Mouse (Mus musculus): ENCODE data around the gene Phldb2. TPM values are rescaled to one million over a fixed set of nuclear protein-coding genes. Genes with fewer than 3 reads are reported as not detected.
A peak's percentile ranks its signal among the peaks of the same experiment; 100 is the strongest.

The Phldb2 gene
- polyA plus RNA-seq, 1 experiment from 2014 or later = 90.1 TPM

DNA sequence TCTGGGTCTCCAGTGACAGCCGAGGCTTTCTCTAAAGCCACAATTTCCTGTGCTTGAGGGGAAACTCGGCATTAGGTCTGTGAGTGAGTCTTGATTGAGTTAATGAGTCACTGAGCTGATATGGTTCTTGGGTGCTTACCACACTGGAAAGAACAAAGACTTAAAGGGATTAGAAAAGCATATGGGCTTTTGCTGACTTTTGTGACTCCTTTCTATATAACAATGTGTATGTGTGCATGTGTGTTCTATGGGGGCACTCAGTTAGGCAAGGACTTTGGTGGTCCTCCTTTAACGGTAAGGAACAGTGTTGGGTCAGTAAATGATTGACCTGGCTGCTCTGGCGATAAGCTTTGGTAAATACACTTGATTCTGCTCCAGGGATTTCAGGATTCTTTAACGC lies 897 bp downstream of the Phldb2 start:
- H3K27me3 ChIP-seq (ENCODE audit: insufficient read depth, low read length) = no peaks in the 10 kb centered on the region
- peak overlapping the region; percentile 33 for H3K4me3 ChIP-seq (ENCODE audit: low read length)
- 0 out of 2 replicates have a peak, but pooled peaks cover 2% of the 10 kb centered on the region for H3K36me3 ChIP-seq (ENCODE audit: insufficient read depth, low read length)
- WGBS = 34% methylated on average over 5 of the region's 5 CpGs
- peak overlapping the region; percentile 46 for H3K4me2 ChIP-seq (replicated peaks; ENCODE audit: low read depth, low read length)
- 0 out of 2 replicates have a peak, but pooled peaks cover 6% of the 10 kb centered on the region for H3K4me1 ChIP-seq (ENCODE audit: insufficient read depth, low read length)
- no peaks in the 10 kb centered on the region for H3K9me3 ChIP-seq (ENCODE audit: low read length)
- peak overlapping the region; percentile 96 for H3K27ac ChIP-seq (ENCODE audit: low read length)
- ATAC-seq (ENCODE audit: low FRiP score, low TSS enrichment) = peak; percentile 90
- no peak overlapping the region for H3K9ac ChIP-seq (replicated peaks; ENCODE audit: low read length)

DNA sequence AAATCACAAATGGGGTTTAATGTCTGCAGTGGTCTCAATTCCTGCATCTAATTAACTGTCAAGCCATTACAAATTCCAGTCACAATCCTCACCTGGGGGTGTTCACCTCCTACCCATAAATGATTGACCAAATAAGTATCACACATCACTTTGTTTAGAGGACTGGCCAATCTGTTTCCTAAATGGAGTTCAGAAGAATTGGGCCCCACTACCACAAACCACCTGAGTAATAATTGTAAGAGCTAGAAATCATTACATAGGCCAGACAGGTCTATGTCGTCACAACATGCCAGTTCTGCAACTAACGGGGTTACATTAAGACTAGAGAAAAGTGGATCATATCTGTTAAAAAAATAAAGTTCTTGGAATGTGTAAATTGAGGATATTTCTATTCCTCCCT lies 1.4 kb downstream of the Phldb2 start:
- no peak overlapping the region for H3K9ac ChIP-seq (replicated peaks; ENCODE audit: low read length)
- WGBS = 58% methylated on average over 2 of the region's 2 CpGs
- H3K4me1 ChIP-seq (ENCODE audit: insufficient read depth, low read length) = 0 out of 2 replicates have a peak, but pooled peaks cover 6% of the 10 kb centered on the region
- H3K9me3 ChIP-seq (ENCODE audit: low read length) = no peaks in the 10 kb centered on the region
- peak; percentile 93 for ATAC-seq (ENCODE audit: low FRiP score, low TSS enrichment)
- 0 out of 2 replicates have a peak, but pooled peaks cover 2% of the 10 kb centered on the region for H3K36me3 ChIP-seq (ENCODE audit: insufficient read depth, low read length)
- peak overlapping the region; percentile 33; the same call in 1 of the 2 replicates for H3K4me3 ChIP-seq (ENCODE audit: low read length)
- peak overlapping the region; percentile 96 for H3K27ac ChIP-seq (ENCODE audit: low read length)
- peak overlapping the region; percentile 46 for H3K4me2 ChIP-seq (replicated peaks; ENCODE audit: low read depth, low read length)
- H3K27me3 ChIP-seq (ENCODE audit: insufficient read depth, low read length) = no peaks in the 10 kb centered on the region

DNA sequence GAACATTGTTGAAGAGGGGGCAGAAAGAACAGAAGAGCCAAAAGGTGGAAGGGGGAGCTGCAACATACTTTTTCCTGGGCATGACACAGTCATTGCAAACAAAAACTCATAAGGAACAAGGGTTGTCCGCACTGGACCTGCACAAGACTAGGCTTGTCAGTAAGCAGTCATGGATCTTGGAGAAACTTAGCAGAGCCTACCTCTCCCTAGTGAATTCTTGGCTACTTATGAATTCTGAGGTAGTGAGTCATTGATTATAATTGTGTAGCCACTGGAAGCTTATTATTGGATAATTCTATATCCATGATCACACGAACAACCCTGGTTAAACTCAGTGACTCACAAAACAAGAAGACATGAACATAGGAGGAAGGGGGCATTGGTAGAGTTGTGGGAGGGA lies 7.1 kb downstream of the Phldb2 start:
- Histone ChIP-seq H3K9me3 (ENCODE audit: low read length) (no peaks in the 10 kb centered on the region), H3K27ac (ENCODE audit: low read length) (peak overlapping the region; percentile 83), H3K4me3 (ENCODE audit: low read length) (no peak overlapping the region), H3K27me3 (ENCODE audit: insufficient read depth, low read length) (no peaks in the 10 kb centered on the region), H3K4me2 (replicated peaks; ENCODE audit: low read depth, low read length) (peak overlapping the region; percentile 38; the same call in 1 of the 2 replicates), H3K9ac (replicated peaks; ENCODE audit: low read length) (no peak overlapping the region), H3K36me3 (ENCODE audit: insufficient read depth, low read length) (0 out of 2 replicates have a peak, but pooled peaks cover 2% of the 10 kb centered on the region), H3K4me1 (ENCODE audit: insufficient read depth, low read length) (peaks cover 23% of the 10 kb centered on the region)
- ATAC-seq (ENCODE audit: low FRiP score, low TSS enrichment) = no peak
- 90% methylated on average over 2 of the region's 2 CpGs for WGBS

DNA sequence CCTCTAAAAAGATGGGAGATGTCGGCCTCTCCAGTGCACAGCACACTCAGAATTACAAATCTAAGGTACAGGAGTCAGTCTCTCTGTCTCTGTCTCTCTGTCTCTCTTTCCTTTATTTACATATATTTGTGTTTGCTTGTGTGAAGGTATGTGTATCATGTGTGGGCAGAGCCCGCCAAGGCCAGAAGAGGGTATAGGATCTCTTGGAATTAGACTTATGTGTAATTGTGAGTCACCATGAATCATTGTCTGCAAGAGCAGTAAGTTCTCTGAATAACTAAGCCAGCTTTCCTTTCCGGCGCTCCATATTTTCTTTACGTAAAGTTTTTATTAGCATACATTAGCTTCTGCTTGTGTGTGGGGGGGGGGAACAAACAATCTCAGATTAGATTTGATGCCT lies 7.7 kb downstream of the Phldb2 start:
- peak overlapping the region; percentile 38 for H3K4me2 ChIP-seq (replicated peaks; ENCODE audit: low read depth, low read length)
- no peaks in the 10 kb centered on the region for H3K27me3 ChIP-seq (ENCODE audit: insufficient read depth, low read length)
- peaks cover 21% of the 10 kb centered on the region for H3K4me1 ChIP-seq (ENCODE audit: insufficient read depth, low read length)
- 44% methylated on average over 5 of the region's 5 CpGs for WGBS
- H3K9ac ChIP-seq (replicated peaks; ENCODE audit: low read length) = peak overlapping the region; percentile 35; the same call in 1 of the 2 replicates
- ATAC-seq (ENCODE audit: low FRiP score, low TSS enrichment) = no peak; the same call in 1 of the 2 replicates
- peak overlapping the region; percentile 83 for H3K27ac ChIP-seq (ENCODE audit: low read length)
- H3K4me3 ChIP-seq (ENCODE audit: low read length) = peak overlapping the region; percentile 15; the same call in 1 of the 2 replicates
- 0 out of 2 replicates have a peak, but pooled peaks cover 2% of the 10 kb centered on the region for H3K36me3 ChIP-seq (ENCODE audit: insufficient read depth, low read length)
- H3K9me3 ChIP-seq (ENCODE audit: low read length) = no peaks in the 10 kb centered on the region

DNA sequence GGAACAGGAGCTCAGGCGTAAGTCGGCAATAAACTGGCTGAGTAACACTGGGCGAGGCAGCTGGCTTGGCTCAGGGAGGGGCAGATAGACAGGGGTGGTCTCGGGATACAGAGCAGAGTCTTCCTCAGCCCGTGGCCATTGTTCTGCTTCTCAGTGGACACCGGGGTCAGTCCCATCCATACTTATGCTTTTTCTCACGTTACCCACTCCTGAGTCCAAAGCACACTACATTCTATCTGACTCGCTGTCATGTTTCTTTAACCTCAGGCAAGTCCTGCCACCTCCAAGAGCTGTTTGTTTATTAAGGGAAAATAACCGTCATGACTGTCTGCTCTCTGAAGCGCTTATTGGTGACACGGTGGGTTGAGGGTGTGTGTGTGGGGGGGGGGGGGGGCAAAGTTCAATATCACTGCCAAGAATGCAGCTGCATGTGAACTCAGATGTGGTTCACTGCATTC lies 8.2 kb downstream of the Phldb2 start:
- Histone ChIP-seq H3K27me3 (ENCODE audit: insufficient read depth, low read length) (no peaks in the 10 kb centered on the region), H3K27ac (ENCODE audit: low read length) (peak overlapping the region; percentile 83), H3K4me1 (ENCODE audit: insufficient read depth, low read length) (peaks cover 21% of the 10 kb centered on the region), H3K4me2 (replicated peaks; ENCODE audit: low read depth, low read length) (peak overlapping the region; percentile 38), H3K9ac (replicated peaks; ENCODE audit: low read length) (peak overlapping the region; percentile 46; the same call in 1 of the 2 replicates), H3K9me3 (ENCODE audit: low read length) (no peaks in the 10 kb centered on the region), H3K4me3 (ENCODE audit: low read length) (0 out of 2 replicates have a peak overlapping the region, but pooled peaks have one; percentile 1), H3K36me3 (ENCODE audit: insufficient read depth, low read length) (no peaks in the 10 kb centered on the region)
- WGBS = 11% methylated on average over 11 of the region's 11 CpGs
- ATAC-seq (ENCODE audit: low FRiP score, low TSS enrichment) = peak; percentile 92

DNA sequence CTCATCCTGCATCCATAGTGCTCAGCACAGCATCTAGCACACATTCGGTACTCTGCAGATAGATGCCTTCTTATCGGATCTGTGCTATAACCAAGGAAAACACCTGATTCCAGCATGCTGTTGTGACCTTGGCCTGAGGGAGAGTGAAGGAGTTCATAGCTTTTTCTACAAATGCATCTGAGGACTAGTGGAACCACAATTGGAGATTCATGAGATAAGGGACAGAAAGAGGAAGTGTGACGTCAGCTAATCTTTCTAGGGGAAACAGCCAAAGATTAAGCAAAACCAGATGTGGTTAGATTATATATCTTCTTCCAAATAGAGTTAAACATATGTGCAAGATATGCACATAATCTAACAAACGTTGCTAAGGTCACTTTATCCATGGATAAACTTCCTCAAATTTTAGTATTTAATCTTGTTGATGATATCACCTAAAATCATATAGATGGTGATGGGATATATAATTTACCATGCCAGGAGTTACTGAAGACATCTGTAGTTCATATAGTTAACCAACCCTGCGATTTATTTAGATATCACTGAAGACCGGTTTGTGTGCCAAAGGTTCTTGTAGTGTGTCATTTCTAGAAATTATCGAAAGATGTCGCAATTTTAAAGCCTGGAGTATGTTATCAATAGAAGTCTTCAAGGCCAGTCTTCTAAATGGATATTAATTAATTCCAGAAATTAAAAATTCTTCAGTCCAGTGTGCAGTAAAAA lies 11.1 kb downstream of the Phldb2 start:
- H3K27me3 ChIP-seq (ENCODE audit: insufficient read depth, low read length) = no peaks in the 10 kb centered on the region
- WGBS = 68% methylated on average over 8 of the region's 8 CpGs
- no peak overlapping the region for H3K4me2 ChIP-seq (replicated peaks; ENCODE audit: low read depth, low read length)
- H3K27ac ChIP-seq (ENCODE audit: low read length) = no peak overlapping the region
- no peak overlapping the region for H3K4me3 ChIP-seq (ENCODE audit: low read length)
- H3K4me1 ChIP-seq (ENCODE audit: insufficient read depth, low read length) = peaks cover 21% of the 10 kb centered on the region
- no peak overlapping the region for H3K9ac ChIP-seq (replicated peaks; ENCODE audit: low read length)
- H3K9me3 ChIP-seq (ENCODE audit: low read length) = 0 out of 2 replicates have a peak, but pooled peaks cover 2% of the 10 kb centered on the region
- H3K36me3 ChIP-seq (ENCODE audit: insufficient read depth, low read length) = no peaks in the 10 kb centered on the region
- no peak for ATAC-seq (ENCODE audit: low FRiP score, low TSS enrichment)

DNA sequence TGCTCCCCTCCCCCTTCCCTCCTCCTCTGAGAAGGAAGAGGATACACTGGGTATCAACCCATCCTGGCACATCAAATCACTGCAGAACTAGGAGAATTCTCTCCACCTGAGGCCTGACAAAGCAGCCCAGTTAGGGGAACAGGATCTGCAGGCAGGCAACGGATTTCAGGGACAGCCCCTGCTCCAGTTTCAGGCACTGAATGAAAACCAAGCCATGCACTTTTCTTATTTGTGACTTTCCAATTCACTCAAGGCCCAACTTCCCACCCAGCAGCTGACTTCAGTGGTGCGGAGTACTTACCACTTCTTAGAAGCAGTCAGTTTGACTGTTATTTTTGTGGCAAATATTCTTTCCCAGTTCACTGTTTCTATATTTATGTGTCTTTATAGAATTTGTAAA lies 12.7 kb downstream of the Phldb2 start:
- Histone ChIP-seq H3K36me3 (ENCODE audit: insufficient read depth, low read length) (no peaks in the 10 kb centered on the region), H3K27ac (ENCODE audit: low read length) (no peak overlapping the region), H3K27me3 (ENCODE audit: insufficient read depth, low read length) (no peaks in the 10 kb centered on the region), H3K9ac (replicated peaks; ENCODE audit: low read length) (no peak overlapping the region), H3K4me2 (replicated peaks; ENCODE audit: low read depth, low read length) (no peak overlapping the region), H3K9me3 (ENCODE audit: low read length) (0 out of 2 replicates have a peak, but pooled peaks cover 2% of the 10 kb centered on the region), H3K4me3 (ENCODE audit: low read length) (no peak overlapping the region), H3K4me1 (ENCODE audit: insufficient read depth, low read length) (peaks cover 15% of the 10 kb centered on the region)
- 80% methylated on average over 2 of the region's 2 CpGs for WGBS
- no peak for ATAC-seq (ENCODE audit: low FRiP score, low TSS enrichment)

DNA sequence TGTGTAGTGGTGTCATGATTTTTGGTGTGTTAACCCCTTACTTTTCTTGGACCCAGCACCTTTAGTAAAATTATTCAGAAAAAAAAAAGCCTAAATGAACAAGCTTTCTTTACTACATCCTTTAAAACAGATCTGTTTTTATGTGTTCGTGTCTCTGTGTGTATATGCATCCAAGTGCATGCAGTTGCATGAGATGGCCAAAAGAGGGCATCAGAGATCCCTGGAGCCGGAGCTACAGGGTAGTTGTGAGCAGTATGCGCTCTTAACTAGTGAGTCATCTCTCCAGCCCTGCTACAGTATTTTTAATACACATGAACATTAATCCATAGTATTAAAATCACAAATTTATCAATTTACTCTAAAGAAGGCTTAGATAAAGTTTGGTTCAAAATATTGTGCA lies 14.0 kb downstream of the Phldb2 start:
- Histone ChIP-seq H3K27ac (ENCODE audit: low read length) (no peak overlapping the region), H3K4me3 (ENCODE audit: low read length) (no peak overlapping the region), H3K9ac (replicated peaks; ENCODE audit: low read length) (no peak overlapping the region), H3K4me2 (replicated peaks; ENCODE audit: low read depth, low read length) (no peak overlapping the region), H3K36me3 (ENCODE audit: insufficient read depth, low read length) (no peaks in the 10 kb centered on the region), H3K9me3 (ENCODE audit: low read length) (0 out of 2 replicates have a peak, but pooled peaks cover 2% of the 10 kb centered on the region), H3K4me1 (ENCODE audit: insufficient read depth, low read length) (peaks cover 2% of the 10 kb centered on the region), H3K27me3 (ENCODE audit: insufficient read depth, low read length) (no peaks in the 10 kb centered on the region)
- 93% methylated on average over 3 of the region's 3 CpGs for WGBS
- no peak for ATAC-seq (ENCODE audit: low FRiP score, low TSS enrichment)

DNA sequence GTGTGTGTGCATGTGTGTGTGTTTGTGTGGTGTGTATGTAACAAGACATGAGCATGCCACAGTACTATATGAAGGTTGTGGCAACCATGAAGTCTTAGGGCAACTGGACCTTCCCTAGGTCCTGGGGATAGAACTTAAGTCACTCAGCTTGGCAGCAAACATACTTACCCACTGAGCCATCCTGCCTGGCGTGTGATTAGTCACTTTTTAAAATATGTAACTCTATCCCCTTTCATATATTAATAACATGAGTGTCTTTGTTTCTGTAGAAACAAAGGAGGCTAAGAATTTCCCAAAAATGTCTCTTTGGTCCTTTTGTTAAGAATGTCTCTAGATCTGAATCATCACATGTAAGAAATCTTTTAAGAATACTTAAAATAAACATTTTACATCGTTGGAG lies 16.0 kb downstream of the Phldb2 start:
- WGBS = 64% methylated on average over 2 of the region's 2 CpGs
- no peaks in the 10 kb centered on the region for H3K36me3 ChIP-seq (ENCODE audit: insufficient read depth, low read length)
- no peaks in the 10 kb centered on the region for H3K27me3 ChIP-seq (ENCODE audit: insufficient read depth, low read length)
- no peak overlapping the region for H3K4me2 ChIP-seq (replicated peaks; ENCODE audit: low read depth, low read length)
- ATAC-seq (ENCODE audit: low FRiP score, low TSS enrichment) = no peak
- no peak overlapping the region for H3K4me3 ChIP-seq (ENCODE audit: low read length)
- no peaks in the 10 kb centered on the region for H3K4me1 ChIP-seq (ENCODE audit: insufficient read depth, low read length)
- H3K27ac ChIP-seq (ENCODE audit: low read length) = no peak overlapping the region
- H3K9ac ChIP-seq (replicated peaks; ENCODE audit: low read length) = no peak overlapping the region
- 0 out of 2 replicates have a peak, but pooled peaks cover 2% of the 10 kb centered on the region for H3K9me3 ChIP-seq (ENCODE audit: low read length)

DNA sequence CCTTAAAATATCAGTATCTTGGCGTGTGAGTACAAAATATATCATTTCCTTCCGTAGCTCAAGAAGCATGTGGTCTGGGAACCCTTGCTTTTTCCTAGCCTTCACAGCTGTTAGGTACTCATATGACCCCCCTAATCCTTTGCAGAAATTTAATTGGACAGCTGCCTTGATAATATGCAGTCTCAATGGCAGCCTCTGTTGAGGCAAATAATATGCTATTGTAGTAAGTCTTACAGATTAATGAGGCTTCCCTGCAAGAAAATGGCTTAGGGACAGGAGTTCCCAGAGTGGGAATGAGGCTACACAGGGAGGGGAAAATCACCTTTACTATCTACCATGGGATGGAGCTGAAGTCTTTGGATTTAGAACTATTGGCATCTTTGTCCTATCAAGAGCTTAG lies 16.9 kb downstream of the Phldb2 start:
- Histone ChIP-seq H3K4me3 (ENCODE audit: low read length) (no peak overlapping the region), H3K9me3 (ENCODE audit: low read length) (0 out of 2 replicates have a peak, but pooled peaks cover 2% of the 10 kb centered on the region), H3K36me3 (ENCODE audit: insufficient read depth, low read length) (no peaks in the 10 kb centered on the region), H3K4me1 (ENCODE audit: insufficient read depth, low read length) (no peaks in the 10 kb centered on the region), H3K27ac (ENCODE audit: low read length) (no peak overlapping the region), H3K9ac (replicated peaks; ENCODE audit: low read length) (no peak overlapping the region), H3K4me2 (replicated peaks; ENCODE audit: low read depth, low read length) (no peak overlapping the region), H3K27me3 (ENCODE audit: insufficient read depth, low read length) (no peaks in the 10 kb centered on the region)
- 54% methylated on average over 2 of the region's 2 CpGs for WGBS
- ATAC-seq (ENCODE audit: low FRiP score, low TSS enrichment) = no peak

Data from kidney, embryonic 16.5 days (tissue).